In genomic region chr8:70539077-70539813, GRCm38 (mm10) we compare ENCODE assay signal across 8 mouse cellular contexts. TPM values are rescaled to one million over a fixed set of nuclear protein-coding genes. Genes with fewer than 3 reads are reported as not detected.
DNase-seq lines count a peak whose midpoint lies in the region; ATAC-seq and TF ChIP-seq lines count a peak whose summit lies in the region.

Gene Ell, plus strand, starts transcription at chr8:70539457.

- H3K27ac ChIP-seq in forebrain, embryonic 16.5 days (ENCODE audit: low read length) = peak within 1 kb of the TSS; percentile 96
- H3K27ac ChIP-seq in layer of hippocampus, adult 2 months = peak within 1 kb of the TSS; percentile 96
- peak within 1 kb of the TSS; percentile 96 for H3K27ac ChIP-seq in lung, embryonic 14.5 days (ENCODE audit: low read depth)
- peak within 1 kb of the TSS; percentile 100 for H3K27ac ChIP-seq in olfactory bulb, adult 2 months (ENCODE audit: insufficient read depth, low read depth, low read length)
- H3K27ac ChIP-seq in thymus, adult 2 months (ENCODE audit: control insufficient read depth, insufficient read depth, low read length) = peak within 1 kb of the TSS; percentile 69

- peak; percentile 81 for ATAC-seq in G1E (ENCODE audit: extremely low read depth, insufficient number of reproducible peaks, low FRiP score, poor library complexity, severe bottlenecking)
- ATAC-seq in forebrain, embryonic 16.5 days = peak; percentile 88
- peak; percentile 90 for ATAC-seq in lung, embryonic 14.5 days (ENCODE audit: insufficient read depth)

- H3K4me2 ChIP-seq in forebrain, embryonic 16.5 days (ENCODE audit: low read length) = peak within 1 kb of the TSS; percentile 94
- H3K4me2 ChIP-seq in lung, embryonic 14.5 days = peak within 1 kb of the TSS; percentile 97

- H3K36me3 ChIP-seq in G1E (replicated peaks) = peaks cover 72% of the 10 kb centered on the region
- H3K36me3 ChIP-seq in forebrain, embryonic 16.5 days (ENCODE audit: control insufficient read depth, insufficient read depth) = peaks cover 2% of the 10 kb centered on the region; the same call in 1 of the 2 replicates
- H3K36me3 ChIP-seq in lung, embryonic 14.5 days (ENCODE audit: insufficient read depth) = peaks cover 32% of the 10 kb centered on the region
- H3K36me3 ChIP-seq in thymus, adult 2 months (ENCODE audit: control insufficient read depth, insufficient read depth, low read length) = no peaks in the 10 kb centered on the region

- no peak for TF ChIP-seq CTCF in G1E (IDR thresholded peaks at IDR 0.05; ENCODE audit: low read depth, low read length)
- TF ChIP-seq CTCF in layer of hippocampus, adult 2 months (conservative IDR thresholded peaks at IDR 0.05) = no peak
- TF ChIP-seq CTCF in lung, embryonic 14.5 days (IDR thresholded peaks at IDR 0.05; ENCODE audit: low read depth) = no peak
- no peak for TF ChIP-seq CTCF in olfactory bulb, adult 2 months (IDR thresholded peaks at IDR 0.05; ENCODE audit: insufficient read depth, low read depth, low read length)
- peak; percentile 44; the same call in 1 of the 2 replicates for TF ChIP-seq CTCF in thymus, adult 2 months (IDR thresholded peaks at IDR 0.05; ENCODE audit: borderline replicate concordance, control insufficient read depth, extremely low read depth, insufficient read depth, low read length, poor library complexity)

- peak; percentile 62 for TF ChIP-seq POLR2A in olfactory bulb, adult 2 months (IDR thresholded peaks at IDR 0.05; ENCODE audit: insufficient read depth, low read depth, low read length)
- TF ChIP-seq POLR2A in thymus, adult 2 months (IDR thresholded peaks at IDR 0.05; ENCODE audit: control insufficient read depth, extremely low read depth, insufficient read depth, low read length, poor library complexity) = peak; percentile 24

- intact Hi-C loops in heart, postnatal 36 days (cut with DNase I) = loop anchor here (2.0 kb wide), 1 partner anchor 28 kb away; the partner anchor contains the start of gene Uba52

- no peaks in the 10 kb centered on the region for H3K27me3 ChIP-seq in G1E (ENCODE audit: insufficient read depth, low read length)
- no peaks in the 10 kb centered on the region for H3K27me3 ChIP-seq in forebrain, embryonic 16.5 days (replicated peaks; ENCODE audit: control insufficient read depth, insufficient read depth, low read length)
- H3K27me3 ChIP-seq in lung, embryonic 14.5 days (ENCODE audit: insufficient read depth, low read length) = no peaks in the 10 kb centered on the region
- no peaks in the 10 kb centered on the region for H3K27me3 ChIP-seq in thymus, adult 2 months (ENCODE audit: control insufficient read depth, insufficient read depth, low read length)

- no peaks in the 10 kb centered on the region for H3K9me3 ChIP-seq in G1E (replicated peaks)
- H3K9me3 ChIP-seq in forebrain, embryonic 16.5 days (ENCODE audit: control insufficient read depth, low read length) = no peaks in the 10 kb centered on the region
- H3K9me3 ChIP-seq in lung, embryonic 14.5 days (ENCODE audit: low read depth, low read length) = no peaks in the 10 kb centered on the region

- H3K4me1 ChIP-seq in G1E (ENCODE audit: insufficient read depth, low read depth, low read length) = peaks cover 63% of the 10 kb centered on the region
- peaks cover 26% of the 10 kb centered on the region for H3K4me1 ChIP-seq in forebrain, embryonic 16.5 days (replicated peaks; ENCODE audit: control insufficient read depth, insufficient read depth, low read length)
- peaks cover 15% of the 10 kb centered on the region for H3K4me1 ChIP-seq in lung, embryonic 14.5 days (ENCODE audit: insufficient read depth)
- H3K4me1 ChIP-seq in olfactory bulb, adult 2 months (ENCODE audit: control insufficient read depth, insufficient read depth, low read length) = peaks cover 27% of the 10 kb centered on the region
- peaks cover 28% of the 10 kb centered on the region for H3K4me1 ChIP-seq in thymus, adult 2 months (replicated peaks; ENCODE audit: control insufficient read depth, insufficient read depth, low read length)

- WGBS in forebrain, embryonic 16.5 days = under 1% methylated on average over 57 of the region's 58 CpGs
- under 1% methylated on average over 58 of the region's 58 CpGs for WGBS in lung, embryonic 14.5 days
- under 1% methylated on average over 58 of the region's 58 CpGs for WGBS in olfactory bulb, adult 2 months
- under 1% methylated on average over 58 of the region's 58 CpGs for WGBS in thymus, adult 2 months

- peak; percentile 87 for DNase-seq in G1E (ENCODE audit: low spot score)
- DNase-seq in cerebellum, adult 18-20 months = peak; percentile 98 to 99
- peak; percentile 99 for DNase-seq in heart, postnatal 36 days
- peak; percentile 99 for DNase-seq in layer of hippocampus, adult 2 months (ENCODE audit: low spot score in 2 of 2)
- DNase-seq in lung, embryonic 14.5 days = peak; percentile 100
- peak; percentile 99 for DNase-seq in thymus, adult 2 months

- peak within 1 kb of the TSS; percentile 93 for H3K4me3 ChIP-seq in G1E (ENCODE audit: low read depth, low read length)
- H3K4me3 ChIP-seq in forebrain, embryonic 16.5 days (replicated peaks; ENCODE audit: low read length) = peak within 1 kb of the TSS; percentile 87
- H3K4me3 ChIP-seq in layer of hippocampus, adult 2 months = peak within 1 kb of the TSS; percentile 99
- peak within 1 kb of the TSS; percentile 79 for H3K4me3 ChIP-seq in lung, embryonic 14.5 days (ENCODE audit: low read depth, low read length)
- H3K4me3 ChIP-seq in olfactory bulb, adult 2 months (ENCODE audit: insufficient read depth, low read depth, low read length) = peak within 1 kb of the TSS; percentile 80
- peak within 1 kb of the TSS; percentile 64 for H3K4me3 ChIP-seq in thymus, adult 2 months (ENCODE audit: control insufficient read depth, insufficient read depth, low read length)

- peak within 1 kb of the TSS; percentile 89 for H3K9ac ChIP-seq in forebrain, embryonic 16.5 days (replicated peaks; ENCODE audit: low read depth, low read length)
- H3K9ac ChIP-seq in lung, embryonic 14.5 days = peak within 1 kb of the TSS; percentile 80

RNA-seq across cellular contexts. Expression of gene Ell, which starts in this region (rescaled TPM):
- total RNA-seq in G1E (2014; fragmentation: Nextera tagmentation) (20.8 and 22.7 TPM in 2 replicates), G1E (2017) (7.6 and 9.1 TPM in 2 replicates)
- 56.4 and 59.0 TPM in 2 replicates for polyA plus RNA-seq in G1E (2012)
- polyA plus RNA-seq in forebrain, embryonic 16.5 days (2015; fragmentation: Nextera tagmentation; extraction: Ambion mirVana) = 17.1 and 18.9 TPM in 2 replicates
- 10 to 100 TPM; 12.0 to 12.1 TPM for total RNA-seq in heart, postnatal 36 days (2021)
- total RNA-seq in layer of hippocampus, adult 2 months (2021) = 10 to 100 TPM; 20.5 to 24.4 TPM
- 18.5 and 20.0 TPM in 2 replicates for polyA plus RNA-seq in lung, embryonic 14.5 days (2014; fragmentation: Nextera tagmentation; extraction: Ambion mirVana)
- not detected in 2 replicates for polyA plus RNA-seq in olfactory bulb, adult 2 months (2012; ENCODE audit: insufficient read depth, insufficient read length, low replicate concordance, missing spikeins)
- 40.2 and 42.6 TPM in 2 replicates for polyA plus RNA-seq in thymus, adult 2 months (2012; rRNA removed)

Comparison
In these comparisons a context has a peak if more than half of its experiments do, and no peak if none do; other contexts are left out.
1. Peak in every context shown above with its lines: DNase-seq, ATAC-seq, H3K4me3 ChIP-seq and H3K27ac ChIP-seq.